Mouse (Mus musculus) cerebellum, adult (tissue): ENCODE measurements at regions not wholly inside any gene's neighbourhood (a gene's known extent, or its start where the extent isn't known, plus 50 kb on each side); places are given as distances from the start of the nearest gene placed in this dataset.

ENCODE experiments used
- ATAC-seq: cut with Nextera tagmentation; 2 replicates; pipeline ENCODE4 v1.9.2; 2017; ENCODE audit warnings: mild to moderate bottlenecking, moderate library complexity, mixed read lengths; ENCODE audit not compliant: insufficient number of reproducible peaks, low FRiP score, low TSS enrichment

GRCm38 (mm10) chr4:91060933-91061332 lies 339.7 kb downstream of the Elavl2 start:
- no peak for ATAC-seq

GRCm38 (mm10) chr4:91051913-91052312 lies 348.7 kb downstream of the Elavl2 start:
- no peak for ATAC-seq

- no peak for ATAC-seq
Observed at GRCm38 (mm10) chr4:91029462-91029861, 371.1 kb downstream of the Elavl2 start.

GRCm38 (mm10) chr4:91028013-91028626 lies 372.5 kb downstream of the Elavl2 start:
- ATAC-seq = no peak

- ATAC-seq = no peak
Observed at GRCm38 (mm10) chr4:90996388-90997092, 404.0 kb downstream of the Elavl2 start.

- ATAC-seq = no peak
Observed at GRCm38 (mm10) chr4:90964658-90965057, 435.9 kb downstream of the Elavl2 start.

- ATAC-seq = no peak
Observed at GRCm38 (mm10) chr4:90943687-90944385, 456.7 kb downstream of the Elavl2 start.

GRCm38 (mm10) chr4:90917312-90918107 lies 483.1 kb downstream of the Elavl2 start:
- peak; percentile 93 for ATAC-seq

GRCm38 (mm10) chr4:90906311-90906710 lies 494.3 kb downstream of the Elavl2 start:
- ATAC-seq = peak; percentile 93

GRCm38 (mm10) chr4:90868209-90868608 lies 532.4 kb downstream of the Elavl2 start:
- no peak for ATAC-seq

- no peak for ATAC-seq
Observed at GRCm38 (mm10) chr4:90860854-90861253, 539.7 kb downstream of the Elavl2 start.

- ATAC-seq = no peak
Observed at GRCm38 (mm10) chr4:90839804-90840203, 560.8 kb downstream of the Elavl2 start.

GRCm38 (mm10) chr4:90799078-90799477 lies 580.5 kb downstream of the Zfp352 start:
- no peak for ATAC-seq

- ATAC-seq = no peak
Observed at GRCm38 (mm10) chr4:90798637-90799036, 580.0 kb downstream of the Zfp352 start.

- no peak for ATAC-seq
Observed at GRCm38 (mm10) chr4:90797472-90797871, 578.9 kb downstream of the Zfp352 start.
